Mouse (Mus musculus) intestine, embryonic 14.5 days (tissue): ENCODE measurements around the gene Tecr. TPM values are rescaled to one million over a fixed set of nuclear protein-coding genes. Genes with fewer than 3 reads are reported as not detected.

ENCODE experiments used
- ATAC-seq: fragments of 200-750 bp; cut with Nextera tagmentation; replicated peaks from 2 replicates; pipeline ENCODE4 v1.8.0; 2017; ENCODE audit warnings: low read depth, moderate number of reproducible peaks, moderate TSS enrichment, moderate library complexity; ENCODE audit not compliant: low FRiP score, low TSS enrichment
- DNase-seq: peaks from one replicate; pipeline ENCODE4 v3.0.0-alpha.2; 2018; ENCODE audit warnings: low spot score
- H3K27ac ChIP-seq: fragments of 300-500 bp; sonication (generic); 2 replicates; pipeline ENCODE4 v1.5.1; 2014; ENCODE audit warnings: low read depth, mild to moderate bottlenecking, control low read depth
- H3K27me3 ChIP-seq: fragments of 300-500 bp; sonication (generic); replicated peaks from 2 replicates; pipeline ENCODE4 v1.6.1; 2014; ENCODE audit warnings: low read length, control low read depth; ENCODE audit not compliant: control insufficient read depth, insufficient read depth
- H3K36me3 ChIP-seq: fragments of 300-500 bp; sonication (generic); 2 replicates; pipeline ENCODE4 v1.6.1; 2014; ENCODE audit warnings: low read length, control low read depth; ENCODE audit not compliant: control insufficient read depth, insufficient read depth
- H3K4me1 ChIP-seq: fragments of 300-500 bp; sonication (generic); replicated peaks from 2 replicates; pipeline ENCODE4 v1.6.1; 2014; ENCODE audit warnings: low read length, control low read depth, mixed read lengths; ENCODE audit not compliant: control insufficient read depth, insufficient read depth
- H3K4me2 ChIP-seq: fragments of 300-500 bp; sonication (generic); 2 replicates; pipeline ENCODE4 v1.6.1; 2014; ENCODE audit warnings: low read length
- H3K4me3 ChIP-seq: fragments of 300-500 bp; sonication (generic); 2 replicates; pipeline ENCODE4 v1.5.1; 2014; ENCODE audit warnings: low read depth, low read length, control low read depth, mixed read lengths
- H3K9ac ChIP-seq: fragments of 300-500 bp; sonication (generic); 2 replicates; pipeline ENCODE4 v1.6.1; 2014; ENCODE audit warnings: mild to moderate bottlenecking, low read length
- H3K9me3 ChIP-seq: fragments of 300-500 bp; sonication (generic); 2 replicates; pipeline ENCODE4 v1.6.1; 2016; ENCODE audit warnings: low read length, control low read depth; ENCODE audit not compliant: control insufficient read depth
- WGBS: fragments of 180-500 bp; shearing (Covaris S2); extraction: QIAGEN DNeasy Blood & Tissue Kit; methylation state at CpG from one replicate; pipeline ENCODE4 v1.1.7; 2014; 5-methylcytosine and 5-hydroxymethylcytosine counted together
- polyA plus RNA-seq: library from polyadenylated mRNA; unstranded; fragments of >200 nt; fragmentation: Nextera tagmentation; extraction: Ambion mirVana; gene quantifications from 2 replicates; pipeline ENCODE4 v1.2.1, GENCODE M21; 2014

The Tecr gene
- polyA plus RNA-seq, 1 experiment from 2014 or later: 660 TPM

GRCm38 (mm10) chr8:83649699-83650098 lies 41.9 kb upstream of the Tecr start:
- no peak overlapping the region for H3K9ac ChIP-seq
- peaks cover 10% of the 10 kb centered on the region; the same call in 1 of the 2 replicates for H3K4me1 ChIP-seq
- H3K4me3 ChIP-seq: no peak overlapping the region
- H3K4me2 ChIP-seq: no peak overlapping the region
- H3K27ac ChIP-seq: no peak overlapping the region
- H3K27me3 ChIP-seq: no peaks in the 10 kb centered on the region
- no peaks in the 10 kb centered on the region for H3K36me3 ChIP-seq
- DNase-seq (no peak), ATAC-seq (no peak)
- 90% methylated on average over 6 of the region's 6 CpGs for WGBS
- H3K9me3 ChIP-seq: no peaks in the 10 kb centered on the region

- no peak for DNase-seq
- Histone ChIP-seq H3K9ac (no peak overlapping the region), H3K4me3 (no peak overlapping the region), H3K4me2 (no peak overlapping the region), H3K4me1 (0 out of 2 replicates have a peak, but pooled peaks cover 2% of the 10 kb centered on the region), H3K27ac (no peak overlapping the region), H3K36me3 (no peaks in the 10 kb centered on the region), H3K9me3 (no peaks in the 10 kb centered on the region), H3K27me3 (no peaks in the 10 kb centered on the region)
- WGBS: 93% methylated on average over 4 of the region's 4 CpGs
- no peak for ATAC-seq
Observed at GRCm38 (mm10) chr8:83648031-83648430, 40.3 kb upstream of the Tecr start.

- H3K4me3 ChIP-seq: no peak overlapping the region
Observed at GRCm38 (mm10) chr8:83647511-83647910, 39.7 kb upstream of the Tecr start.

DNA sequence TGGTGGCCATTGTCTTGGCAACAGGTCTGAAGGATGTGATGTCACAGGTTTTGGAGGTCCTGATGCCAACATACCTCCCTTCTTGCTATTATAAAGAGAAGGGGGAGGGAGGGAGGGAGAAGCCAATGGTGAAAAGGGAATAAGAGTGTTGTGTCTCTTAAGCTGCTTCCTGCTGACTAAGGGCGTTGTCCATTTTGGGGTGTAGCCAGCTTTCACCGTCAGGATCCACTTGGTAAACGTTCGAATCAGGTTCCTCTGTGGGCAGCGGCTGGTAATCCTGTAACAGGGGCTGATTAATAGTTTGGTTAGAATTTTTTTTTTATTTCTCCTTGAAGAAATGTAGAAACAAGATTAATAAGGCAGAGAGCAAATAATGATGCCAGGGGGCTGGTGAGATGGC lies 31.9 kb upstream of the Tecr start:
- Histone ChIP-seq H3K36me3 (no peaks in the 10 kb centered on the region), H3K4me1 (no peaks in the 10 kb centered on the region), H3K27me3 (no peaks in the 10 kb centered on the region), H3K27ac (no peak overlapping the region), H3K9ac (no peak overlapping the region), H3K4me3 (no peak overlapping the region), H3K4me2 (no peak overlapping the region), H3K9me3 (no peaks in the 10 kb centered on the region)
- 64% methylated on average over 5 of the region's 5 CpGs for WGBS
- no peak for DNase-seq
- ATAC-seq: no peak

More at GRCm38 (mm10) chr8:83647511-83647910, 39.7 kb upstream of the Tecr start:
- Histone ChIP-seq H3K27me3 (no peaks in the 10 kb centered on the region), H3K4me1 (0 out of 2 replicates have a peak, but pooled peaks cover 2% of the 10 kb centered on the region), H3K9me3 (no peaks in the 10 kb centered on the region), H3K36me3 (no peaks in the 10 kb centered on the region), H3K4me2 (no peak overlapping the region), H3K27ac (no peak overlapping the region), H3K9ac (no peak overlapping the region)
- no peak for ATAC-seq
- 94% methylated on average over 11 of the region's 11 CpGs for WGBS
- no peak for DNase-seq

GRCm38 (mm10) chr8:83638856-83639255 lies 31.1 kb upstream of the Tecr start:
- Histone ChIP-seq H3K4me2 (no peak overlapping the region), H3K4me1 (no peaks in the 10 kb centered on the region), H3K9ac (no peak overlapping the region), H3K36me3 (no peaks in the 10 kb centered on the region), H3K9me3 (no peaks in the 10 kb centered on the region), H3K27ac (no peak overlapping the region), H3K4me3 (no peak overlapping the region), H3K27me3 (no peaks in the 10 kb centered on the region)
- ATAC-seq (no peak), DNase-seq (no peak)
- WGBS: 68% methylated on average over 4 of the region's 4 CpGs

DNA sequence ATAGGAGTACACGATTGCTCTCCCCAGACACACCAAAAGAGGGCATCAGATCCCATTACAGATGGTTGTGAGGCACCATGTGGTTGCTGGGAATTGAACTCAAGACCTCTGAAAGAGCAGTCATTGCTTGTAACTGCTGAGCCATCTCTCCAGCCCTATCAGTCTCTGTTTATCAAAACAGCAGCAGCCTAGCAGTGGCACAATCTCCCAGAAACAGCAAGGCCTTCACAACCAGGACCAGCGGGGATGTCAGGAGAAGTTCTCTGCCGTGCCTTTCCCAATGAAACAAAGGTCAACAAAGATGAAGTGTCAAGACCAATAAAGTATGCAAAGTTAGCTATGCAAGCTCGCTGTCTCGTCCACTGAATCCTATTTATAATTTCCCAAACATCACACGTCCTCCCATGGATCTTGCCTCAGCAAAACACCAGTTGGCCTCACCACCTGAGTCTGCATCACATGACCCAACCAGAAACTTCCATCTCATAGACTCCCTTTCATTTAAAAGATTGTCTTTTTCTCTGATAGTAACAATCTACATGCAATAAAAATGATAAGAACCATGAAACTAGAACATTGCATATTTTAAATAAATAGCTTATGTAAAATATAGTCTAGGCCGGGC lies 24.4 kb upstream of the Tecr start:
- Histone ChIP-seq H3K27ac (no peak overlapping the region), H3K4me2 (no peak overlapping the region), H3K9ac (no peak overlapping the region), H3K4me3 (no peak overlapping the region), H3K4me1 (no peaks in the 10 kb centered on the region), H3K27me3 (no peaks in the 10 kb centered on the region), H3K9me3 (no peaks in the 10 kb centered on the region), H3K36me3 (no peaks in the 10 kb centered on the region)
- 83% methylated on average over 7 of the region's 7 CpGs for WGBS
- ATAC-seq (no peak), DNase-seq (no peak)

DNA sequence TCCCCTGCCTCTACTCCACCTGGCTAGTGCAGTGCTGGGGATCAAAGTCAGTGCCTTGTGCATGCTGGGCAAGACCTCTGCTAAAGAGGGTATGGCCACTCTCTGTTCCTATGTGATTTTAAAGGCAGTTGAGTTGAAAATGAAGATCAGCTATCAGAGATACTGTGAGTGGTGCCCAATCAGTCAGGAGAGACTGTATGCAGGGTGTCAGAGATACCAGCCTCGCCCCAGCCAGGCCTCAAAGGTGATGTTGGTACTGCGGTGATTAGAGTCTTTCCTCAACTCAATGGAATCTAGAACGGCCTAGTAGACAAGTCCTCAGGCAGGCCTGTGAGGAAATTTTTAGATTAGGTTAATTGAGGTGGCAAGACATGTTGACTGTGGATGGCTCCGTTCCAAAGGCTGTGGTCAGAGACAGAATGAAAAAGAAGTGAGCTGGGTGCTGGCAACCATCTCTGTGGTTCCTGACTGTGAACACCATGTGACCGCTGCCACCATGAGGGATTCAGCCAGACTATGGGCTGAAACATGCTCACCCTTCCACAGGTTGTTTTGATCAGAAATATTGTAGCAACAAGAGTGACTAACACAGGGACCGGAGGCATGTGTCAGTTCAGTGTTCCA lies 18.0 kb upstream of the Tecr start:
- Histone ChIP-seq H3K27me3 (no peaks in the 10 kb centered on the region), H3K9ac (no peak overlapping the region), H3K4me2 (no peak overlapping the region), H3K4me1 (0 out of 2 replicates have a peak, but pooled peaks cover 3% of the 10 kb centered on the region), H3K9me3 (no peaks in the 10 kb centered on the region), H3K4me3 (no peak overlapping the region), H3K36me3 (no peaks in the 10 kb centered on the region), H3K27ac (no peak overlapping the region)
- 85% methylated on average over 6 of the region's 6 CpGs for WGBS
- ATAC-seq: no peak
- DNase-seq: no peak

- ATAC-seq (no peak), DNase-seq (no peak)
- 36% methylated on average over 3 of the region's 3 CpGs for WGBS
- Histone ChIP-seq H3K9ac (no peak overlapping the region), H3K4me2 (no peak overlapping the region), H3K27me3 (no peaks in the 10 kb centered on the region), H3K36me3 (no peaks in the 10 kb centered on the region), H3K9me3 (no peaks in the 10 kb centered on the region), H3K4me3 (no peak overlapping the region), H3K4me1 (0 out of 2 replicates have a peak, but pooled peaks cover 3% of the 10 kb centered on the region), H3K27ac (no peak overlapping the region)
Observed at GRCm38 (mm10) chr8:83624739-83625138, 17.0 kb upstream of the Tecr start.

- no peak for ATAC-seq
- Histone ChIP-seq H3K9me3 (no peaks in the 10 kb centered on the region), H3K4me1 (0 out of 2 replicates have a peak, but pooled peaks cover 3% of the 10 kb centered on the region), H3K27me3 (no peaks in the 10 kb centered on the region), H3K27ac (no peak overlapping the region), H3K36me3 (no peaks in the 10 kb centered on the region), H3K4me3 (no peak overlapping the region), H3K9ac (no peak overlapping the region), H3K4me2 (no peak overlapping the region)
- DNase-seq: no peak
- 90% methylated on average over 7 of the region's 7 CpGs for WGBS
Observed at GRCm38 (mm10) chr8:83623549-83623948, 15.8 kb upstream of the Tecr start.
